In genomic region chr1:127310011-127310410, GRCm38 (mm10) we compare ENCODE assay signal across 23 mouse cellular contexts.
A peak's percentile ranks its signal among the peaks of the same experiment; 100 is the strongest.
DNase-seq lines count a peak whose midpoint lies in the region; ATAC-seq and TF ChIP-seq lines count a peak whose summit lies in the region.
"Had no signal": no experiment of that assay in that cellular context is flagged by ENCODE, and none has a peak within 500 bp of the region (broad histone marks: within the 10 kb centered on the region; RNA-seq: fewer than 3 reads in every experiment).

No protein-coding gene starts in this region.

- TF ChIP-seq CTCF in thymus, adult 2 months (IDR thresholded peaks at IDR 0.05; ENCODE audit: borderline replicate concordance, control insufficient read depth, extremely low read depth, insufficient read depth, low read length, poor library complexity) = no peak
- TF ChIP-seq CTCF in MEL (IDR thresholded peaks at IDR 0.05 in 2 of 3, conservative IDR thresholded peaks at IDR 0.05 in 1 of 3; ENCODE audit: control insufficient read depth in 1 of 3, insufficient read depth in 1 of 3, low read depth in 2 of 3, low read length in 3 of 3, poor library complexity in 1 of 3, severe bottlenecking in 1 of 3) = no peak

- no peak overlapping the region for H3K9ac ChIP-seq in midbrain, embryonic 11.5 days (ENCODE audit: low read length)
- no peak overlapping the region for H3K9ac ChIP-seq in midbrain, embryonic 16.5 days (ENCODE audit: low read depth, low read length)
- peak overlapping the region; percentile 10; the same call in 1 of the 2 replicates for H3K9ac ChIP-seq in MEL (ENCODE audit: control insufficient read depth, low read depth, low read length, poor library complexity, severe bottlenecking)

- no peak for TF ChIP-seq RAD21 in MEL (IDR thresholded peaks at IDR 0.05; ENCODE audit: low read depth, low read length)

- 74% methylated on average over 5 of the region's 5 CpGs for WGBS in heart, embryonic 10.5 days
- 88% methylated on average over 5 of the region's 5 CpGs for WGBS in midbrain, embryonic 11.5 days
- WGBS in midbrain, embryonic 16.5 days = 82% methylated on average over 5 of the region's 5 CpGs
- WGBS in thymus, adult 2 months = 20% methylated on average over 5 of the region's 5 CpGs

- no peak overlapping the region for H3K4me2 ChIP-seq in midbrain, embryonic 11.5 days
- no peak overlapping the region for H3K4me2 ChIP-seq in midbrain, embryonic 16.5 days (ENCODE audit: low read length)

- no peak for ATAC-seq in midbrain, embryonic 11.5 days (ENCODE audit: low FRiP score)
- no peak for ATAC-seq in midbrain, embryonic 16.5 days
- ATAC-seq: activated CD4-positive, CD25-positive, alpha-beta regulatory T cell, adult 4 months; CD4-positive, CD25-positive, alpha-beta regulatory T cell, adult 4 months; Patski had no signal

- H3K4me1 ChIP-seq in heart, embryonic 10.5 days = peaks cover 21% of the 10 kb centered on the region
- H3K4me1 ChIP-seq in midbrain, embryonic 11.5 days (ENCODE audit: control insufficient read depth, insufficient read depth, low read length) = peaks cover 7% of the 10 kb centered on the region
- peaks cover 3% of the 10 kb centered on the region; the same call in 1 of the 2 replicates for H3K4me1 ChIP-seq in midbrain, embryonic 16.5 days (ENCODE audit: control insufficient read depth, insufficient read depth, low read length)
- H3K4me1 ChIP-seq in thymus, adult 2 months (replicated peaks; ENCODE audit: control insufficient read depth, insufficient read depth, low read length) = peaks cover 76% of the 10 kb centered on the region
- H3K4me1 ChIP-seq in MEL (ENCODE audit: control insufficient read depth in 1 of 2, insufficient read depth in 2 of 2, low read length in 2 of 2) = peaks cover 52 to 71% of the 10 kb centered on the region in 2 experiments

- H3K27me3 ChIP-seq in heart, embryonic 10.5 days (ENCODE audit: insufficient read depth, poor library complexity, severe bottlenecking) = no peaks in the 10 kb centered on the region
- H3K27me3 ChIP-seq in midbrain, embryonic 11.5 days (ENCODE audit: control insufficient read depth, insufficient read depth, low read length) = no peaks in the 10 kb centered on the region
- no peaks in the 10 kb centered on the region for H3K27me3 ChIP-seq in midbrain, embryonic 16.5 days (ENCODE audit: control insufficient read depth, insufficient read depth, low read depth, low read length)
- H3K27me3 ChIP-seq in thymus, adult 2 months (ENCODE audit: control insufficient read depth, insufficient read depth, low read length) = no peaks in the 10 kb centered on the region
- no peaks in the 10 kb centered on the region for H3K27me3 ChIP-seq in MEL (ENCODE audit: control insufficient read depth in 1 of 2, insufficient read depth in 2 of 2, low read length in 2 of 2)
- H3K27me3 ChIP-seq: CH12.LX, Patski had no signal

- H3K79me2 ChIP-seq in MEL (ENCODE audit: control insufficient read depth, insufficient read depth, low read length, poor library complexity) = peaks cover 15% of the 10 kb centered on the region; the same call in 1 of the 2 replicates

- H3K4me3 ChIP-seq in heart, embryonic 10.5 days = no peak overlapping the region
- no peak overlapping the region for H3K4me3 ChIP-seq in midbrain, embryonic 11.5 days (ENCODE audit: low read depth, low read length)
- no peak overlapping the region for H3K4me3 ChIP-seq in midbrain, embryonic 16.5 days (ENCODE audit: low read depth, low read length)
- H3K4me3 ChIP-seq in thymus, adult 2 months (ENCODE audit: control insufficient read depth, insufficient read depth, low read length) = no peak overlapping the region
- H3K4me3 ChIP-seq in MEL (ENCODE audit: control insufficient read depth in 1 of 2, insufficient read depth in 1 of 2, low read depth in 2 of 2, low read length in 2 of 2) = no peak overlapping the region

- H3K9me3 ChIP-seq in heart, embryonic 10.5 days = no peaks in the 10 kb centered on the region
- H3K9me3 ChIP-seq in midbrain, embryonic 11.5 days (ENCODE audit: control insufficient read depth, low read length) = no peaks in the 10 kb centered on the region
- H3K9me3 ChIP-seq in midbrain, embryonic 16.5 days (replicated peaks; ENCODE audit: control insufficient read depth, low read length, poor library complexity, severe bottlenecking) = no peaks in the 10 kb centered on the region
- H3K9me3 ChIP-seq in MEL (replicated peaks; ENCODE audit: insufficient read depth, low read length) = no peaks in the 10 kb centered on the region

- H3K36me3 ChIP-seq in heart, embryonic 10.5 days = 0 out of 2 replicates have a peak, but pooled peaks cover 5% of the 10 kb centered on the region
- no peaks in the 10 kb centered on the region for H3K36me3 ChIP-seq in midbrain, embryonic 11.5 days (ENCODE audit: control insufficient read depth, insufficient read depth, low read length)
- no peaks in the 10 kb centered on the region for H3K36me3 ChIP-seq in midbrain, embryonic 16.5 days (ENCODE audit: control insufficient read depth, insufficient read depth, low read length)
- H3K36me3 ChIP-seq in thymus, adult 2 months (ENCODE audit: control insufficient read depth, insufficient read depth, low read length) = no peaks in the 10 kb centered on the region
- H3K36me3 ChIP-seq in MEL (ENCODE audit: control insufficient read depth in 1 of 2, insufficient read depth in 2 of 2, low read length in 2 of 2) = peaks cover 2 to 56% of the 10 kb centered on the region in 2 experiments
- H3K36me3 ChIP-seq: G1E had no signal

- TF ChIP-seq EP300 in MEL (IDR thresholded peaks at IDR 0.05; ENCODE audit: low read depth in 1 of 2, low read length in 2 of 2) = 0 out of 4 replicates have a peak, but pooled peaks of 1 of the 2 experiments have one; percentile 10

- peak; percentile 54 for DNase-seq in heart, adult 11 months
- DNase-seq in heart, embryonic 10.5 days (ENCODE audit: low spot score) = no peak
- peak; percentile 62 for DNase-seq in midbrain, embryonic 11.5 days (ENCODE audit: low spot score, missing footprints)
- no peak for DNase-seq in thymus, adult 2 months
- DNase-seq in thymus, postnatal 36 days = no peak
- DNase-seq in MEL (ENCODE audit: low read depth, low spot score) = peak; percentile 29
- no peak for DNase-seq in cerebellum, postnatal 14 days
- DNase-seq: adrenal gland, adult 2 months; adrenal gland, adult 8-10 months; adrenal gland, postnatal 10 days; adrenal gland, postnatal 14 days; adrenal gland, postnatal 25 days; adrenal gland, postnatal 36 days; B cell, adult 2 months; cerebellum, adult 11 months; cerebellum, adult 11-12 months; cerebellum, adult 18-20 months had no signal

- no peak overlapping the region for H3K27ac ChIP-seq in heart, embryonic 10.5 days
- no peak overlapping the region for H3K27ac ChIP-seq in midbrain, embryonic 11.5 days (ENCODE audit: low read depth, low read length)
- no peak overlapping the region for H3K27ac ChIP-seq in midbrain, embryonic 16.5 days (ENCODE audit: low read length)
- H3K27ac ChIP-seq in thymus, adult 2 months (ENCODE audit: control insufficient read depth, insufficient read depth, low read length) = peak overlapping the region; percentile 88
- H3K27ac ChIP-seq in MEL (ENCODE audit: control insufficient read depth, low read depth, low read length) = peak overlapping the region; percentile 93

- no peak for TF ChIP-seq POLR2A in thymus, adult 2 months (IDR thresholded peaks at IDR 0.05; ENCODE audit: control insufficient read depth, extremely low read depth, insufficient read depth, low read length, poor library complexity)
- no peak for TF ChIP-seq POLR2A in MEL (IDR thresholded peaks at IDR 0.05; ENCODE audit: control insufficient read depth in 1 of 2, insufficient read depth in 1 of 2, low read depth in 1 of 2, low read length in 2 of 2, poor library complexity in 1 of 2)

TF ChIP-seq in MEL, 35 proteins besides CTCF, POLR2A, EP300 and RAD21:
- no peak for TF ChIP-seq ZMIZ1 (IDR thresholded peaks at IDR 0.05; ENCODE audit: low read depth, low read length)
- no peak for TF ChIP-seq MYB (IDR thresholded peaks at IDR 0.05; ENCODE audit: low read depth, low read length)
- TF ChIP-seq SMC3 (IDR thresholded peaks at IDR 0.05; ENCODE audit: low read depth, low read length) = no peak
- TF ChIP-seq MAFK (IDR thresholded peaks at IDR 0.05; ENCODE audit: borderline replicate concordance, low read depth, low read length) = no peak
- TF ChIP-seq SIN3A (IDR thresholded peaks at IDR 0.05; ENCODE audit: low read length) = no peak
- no peak for TF ChIP-seq ETS1 (IDR thresholded peaks at IDR 0.05; ENCODE audit: low read depth, low read length)
- no peak for TF ChIP-seq POLR2AphosphoS2 (IDR thresholded peaks at IDR 0.05; ENCODE audit: low read length)
- TF ChIP-seq RCOR1 (IDR thresholded peaks at IDR 0.05; ENCODE audit: low read depth, low read length) = no peak
- no peak for TF ChIP-seq CHD1 (IDR thresholded peaks at IDR 0.05; ENCODE audit: low read depth, low read length)
- TF ChIP-seq UBTF (IDR thresholded peaks at IDR 0.05; ENCODE audit: borderline replicate concordance, insufficient read depth, low read depth, low read length) = no peak
- TF ChIP-seq KAT2A (conservative IDR thresholded peaks at IDR 0.05; ENCODE audit: low read depth, low read length) = no peak
- no peak for TF ChIP-seq MAX (IDR thresholded peaks at IDR 0.05; ENCODE audit: low read length)
- no peak for TF ChIP-seq BHLHE40 (IDR thresholded peaks at IDR 0.05; ENCODE audit: borderline replicate concordance, low read depth, low read length)
- no peak for TF ChIP-seq NELFE (IDR thresholded peaks at IDR 0.05; ENCODE audit: low read depth, low read length)
- no peak for TF ChIP-seq USF2 (IDR thresholded peaks at IDR 0.05; ENCODE audit: borderline replicate concordance in 1 of 2, insufficient read depth in 1 of 2, low read depth in 1 of 2, low read length in 2 of 2)
- no peak for TF ChIP-seq NRF1 (IDR thresholded peaks at IDR 0.05; ENCODE audit: insufficient read depth, low read depth, low read length, poor library complexity, severe bottlenecking)
- no peak for TF ChIP-seq ZKSCAN1 (IDR thresholded peaks at IDR 0.05; ENCODE audit: low read depth, low read length)
- TF ChIP-seq TCF12 (IDR thresholded peaks at IDR 0.05; ENCODE audit: low read depth, low read length) = no peak; the same call in 1 of the 2 replicates
- no peak for TF ChIP-seq MXI1 (IDR thresholded peaks at IDR 0.05; ENCODE audit: low read depth, low read length)
- no peak for TF ChIP-seq ELF1 (IDR thresholded peaks at IDR 0.05; ENCODE audit: low read depth, low read length)

Comparison
In these comparisons a context has a peak if more than half of its experiments do, and no peak if none do; other contexts are left out.
1. DNase-seq: peak in heart, adult 11 months (single experiment), midbrain, embryonic 11.5 days (single experiment) and MEL (single experiment); none in heart, embryonic 10.5 days (single experiment), thymus, adult 2 months (single experiment), thymus, postnatal 36 days (0 of 2) and cerebellum, postnatal 14 days (0 of 2).
2. H3K27ac ChIP-seq: peak in thymus, adult 2 months (single experiment) and MEL (single experiment); none in heart, embryonic 10.5 days (single experiment), midbrain, embryonic 11.5 days (single experiment) and midbrain, embryonic 16.5 days (single experiment).